Mouse (Mus musculus): Measurements from ENCODE around the gene Fnbp1.
A peak's percentile ranks its signal among the peaks of the same experiment; 100 is the strongest.

The Fnbp1 gene

GRCm38 (mm10) chr2:31147054-31147453 lies 5.2 kb upstream of the Fnbp1 start:
- DNase-seq, result no peak

GRCm38 (mm10) chr2:31144901-31145300 lies 3.1 kb upstream of the Fnbp1 start:
- no peak for DNase-seq

- no peak for DNase-seq
Measured at GRCm38 (mm10) chr2:31143768-31144695, 2.2 kb upstream of the Fnbp1 start.

GRCm38 (mm10) chr2:31143326-31143725 lies 1.5 kb upstream of the Fnbp1 start:
- no peak for DNase-seq

- no peak for DNase-seq
Measured at GRCm38 (mm10) chr2:31142505-31142904, 697 bp upstream of the Fnbp1 start.

- DNase-seq, result peak; percentile 59
Measured at GRCm38 (mm10) chr2:31141074-31141866, 538 bp downstream of the Fnbp1 start.

- DNase-seq, result peak; percentile 37
Measured at GRCm38 (mm10) chr2:31140772-31141073, 1.1 kb downstream of the Fnbp1 start.

- DNase-seq, result no peak
Measured at GRCm38 (mm10) chr2:31139991-31140771, 1.6 kb downstream of the Fnbp1 start.

- DNase-seq, result no peak
Measured at GRCm38 (mm10) chr2:31139174-31139632, 2.6 kb downstream of the Fnbp1 start.

- no peak for DNase-seq
Measured at GRCm38 (mm10) chr2:31137018-31137590, 4.7 kb downstream of the Fnbp1 start.

- no peak for DNase-seq
Measured at GRCm38 (mm10) chr2:31136338-31136737, 5.5 kb downstream of the Fnbp1 start.

GRCm38 (mm10) chr2:31135512-31135931 lies 6.3 kb downstream of the Fnbp1 start:
- no peak for DNase-seq

- no peak for DNase-seq
Measured at GRCm38 (mm10) chr2:31133981-31134380, 7.8 kb downstream of the Fnbp1 start.

GRCm38 (mm10) chr2:31132682-31133081 lies 9.1 kb downstream of the Fnbp1 start:
- DNase-seq, result no peak

GRCm38 (mm10) chr2:31130815-31131299 lies 11.0 kb downstream of the Fnbp1 start:
- DNase-seq, result no peak

GRCm38 (mm10) chr2:31129742-31130518 lies 11.9 kb downstream of the Fnbp1 start:
- no peak for DNase-seq

- DNase-seq, result no peak
Measured at GRCm38 (mm10) chr2:31127899-31128298, 13.9 kb downstream of the Fnbp1 start.

GRCm38 (mm10) chr2:31127219-31127618 lies 14.6 kb downstream of the Fnbp1 start:
- DNase-seq, result no peak

- no peak for DNase-seq
Measured at GRCm38 (mm10) chr2:31126048-31126447, 15.8 kb downstream of the Fnbp1 start.

GRCm38 (mm10) chr2:31125156-31125555 lies 16.7 kb downstream of the Fnbp1 start:
- DNase-seq, result no peak

GRCm38 (mm10) chr2:31124694-31125093 lies 17.1 kb downstream of the Fnbp1 start:
- DNase-seq, result no peak

- no peak for DNase-seq
Measured at GRCm38 (mm10) chr2:31123493-31123892, 18.3 kb downstream of the Fnbp1 start.

Measured in embryo, embryonic 11 days (tissue).